Mouse (Mus musculus): ENCODE data around the gene Stx1b.

DNA sequence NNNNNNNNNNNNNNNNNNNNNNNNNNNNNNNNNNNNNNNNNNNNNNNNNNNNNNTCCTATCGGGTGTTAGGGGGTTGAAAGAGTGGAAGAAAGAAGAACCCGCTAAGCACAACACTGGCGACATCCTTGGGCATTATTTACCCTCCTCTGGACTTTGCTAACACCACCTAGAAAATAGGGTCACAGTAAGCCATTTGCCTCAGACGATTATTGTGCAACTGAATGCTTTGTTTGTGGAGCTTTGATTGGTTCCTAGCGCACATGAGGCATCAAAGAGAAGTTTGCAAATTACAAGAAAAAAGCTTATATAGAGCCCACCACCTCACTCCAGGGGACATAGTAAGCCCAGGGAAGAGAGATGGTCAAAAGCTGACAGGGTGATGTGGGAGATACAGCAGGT, 15.5 kb downstream of the Stx1b start:
- no peak for TF ChIP-seq POLR2A (IDR thresholded peaks at IDR 0.05; ENCODE audit: insufficient read depth, low read length)
- TF ChIP-seq CTCF (IDR thresholded peaks at IDR 0.05; ENCODE audit: low read depth, low read length) = no peak
- TF ChIP-seq EP300 (IDR thresholded peaks at IDR 0.05; ENCODE audit: insufficient read depth, low read depth, low read length) = no peak
